Mouse (Mus musculus): ENCODE results near the gene Slc37a4.
"Not testable (repeated sequence)": the region's sequence is repeated elsewhere in the genome, so short reads cannot be mapped to it uniquely, and the experiment has no call there.

Gene Slc37a4

DNA sequence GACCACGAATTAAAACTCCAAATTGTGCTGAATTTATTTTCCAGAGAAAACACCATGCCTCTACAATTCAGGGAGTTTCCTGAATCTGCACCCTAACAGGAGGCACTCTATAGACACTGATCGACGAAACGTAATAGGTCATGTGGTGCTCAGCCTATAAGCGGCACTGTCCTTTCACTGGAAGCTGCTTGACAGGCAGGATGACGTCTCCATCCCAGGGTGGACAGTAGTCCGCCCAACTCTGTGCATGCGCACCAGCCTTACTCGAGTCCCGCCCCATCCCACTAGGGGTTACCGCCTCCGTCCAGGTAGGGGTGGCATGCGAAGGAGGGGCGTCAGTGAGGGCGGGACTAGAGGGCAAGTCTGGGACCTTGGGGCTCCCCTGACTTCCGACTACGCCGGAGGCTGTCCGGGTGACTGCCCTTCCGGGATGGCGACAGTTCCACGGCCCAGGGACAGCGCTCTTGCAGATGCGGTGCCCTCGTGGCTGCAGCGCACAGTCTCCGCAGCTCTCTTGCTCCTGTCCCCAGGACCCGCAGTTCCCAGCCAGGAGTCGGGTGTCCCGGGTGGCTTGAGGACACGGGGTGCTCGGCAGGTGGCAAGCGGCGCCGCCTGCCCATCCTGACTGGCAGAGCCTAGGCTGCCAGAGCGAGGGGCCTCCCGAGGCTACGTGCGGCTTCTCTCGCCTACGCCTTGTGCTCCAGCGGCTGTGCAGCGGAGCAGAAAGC is at the start of gene Slc37a4:
Slc37a4 (plus strand) TSS at position 169 of the 728 bp plus-strand sequence.
- DNase-seq (ENCODE audit: low spot score in 2 of 2) = peak; percentile 98

DNA sequence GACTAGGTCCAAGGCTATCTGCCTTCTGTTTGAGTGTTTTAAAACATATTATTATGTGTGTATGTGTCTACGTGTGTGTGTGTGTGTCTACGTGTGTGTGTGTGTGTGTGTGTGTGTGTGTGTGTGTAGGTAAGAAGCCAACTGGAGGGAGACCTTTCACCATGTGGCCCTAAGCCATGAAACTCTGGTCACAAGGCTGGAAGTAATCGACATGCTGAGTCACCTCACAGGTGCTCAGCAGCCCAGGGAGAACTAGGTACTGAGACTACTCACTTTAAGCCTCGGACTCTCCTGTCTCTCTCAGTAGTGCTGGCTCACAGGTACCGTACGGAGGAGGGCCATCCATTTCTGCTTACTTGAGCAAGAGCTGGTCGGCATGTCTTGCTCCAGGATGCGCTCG is 49.5 kb upstream of the Slc37a4 start:
- DNase-seq (ENCODE audit: low spot score in 2 of 2) = no peak

DNA sequence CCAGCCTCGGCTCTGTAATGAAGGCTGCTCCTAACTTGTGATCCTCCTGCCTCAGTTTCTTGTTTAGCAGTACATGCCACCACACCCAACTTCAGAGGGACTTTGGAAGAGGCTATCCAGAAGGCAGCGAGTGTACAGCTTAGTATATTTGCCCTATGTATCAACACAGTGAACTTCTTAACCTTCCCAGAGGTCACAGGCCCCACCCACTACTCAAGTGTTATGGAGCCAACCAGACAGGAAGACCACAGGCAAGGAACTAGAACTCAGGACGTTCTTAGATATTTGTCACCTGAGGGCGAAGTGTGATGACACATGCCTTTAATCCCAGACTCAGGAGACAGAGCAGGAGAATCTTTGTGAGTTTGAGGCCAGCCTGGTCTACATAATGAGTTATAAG is 49.0 kb upstream of the Slc37a4 start:
- DNase-seq (ENCODE audit: low spot score in 2 of 2) = no peak

DNA sequence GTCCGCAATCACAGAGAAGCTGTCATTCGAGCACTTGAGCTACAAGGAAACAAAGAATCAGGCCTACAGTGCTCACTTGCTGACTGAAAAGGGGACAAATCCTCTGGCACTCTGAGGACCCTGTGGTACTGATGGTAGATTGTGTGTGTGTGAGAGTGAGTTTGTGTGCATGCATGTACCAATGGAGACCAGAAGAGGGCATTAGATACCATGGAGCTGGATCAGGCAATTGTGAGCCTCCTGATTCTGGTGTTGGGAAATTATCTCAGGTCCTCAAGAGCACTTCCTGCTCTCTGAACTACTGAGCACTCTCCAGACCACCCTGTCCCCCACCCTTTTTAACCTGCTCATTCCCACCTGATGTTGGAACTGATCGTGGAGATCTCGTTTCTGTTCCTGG is 48.1 kb upstream of the Slc37a4 start:
- no peak for DNase-seq (ENCODE audit: low spot score in 2 of 2)

DNA sequence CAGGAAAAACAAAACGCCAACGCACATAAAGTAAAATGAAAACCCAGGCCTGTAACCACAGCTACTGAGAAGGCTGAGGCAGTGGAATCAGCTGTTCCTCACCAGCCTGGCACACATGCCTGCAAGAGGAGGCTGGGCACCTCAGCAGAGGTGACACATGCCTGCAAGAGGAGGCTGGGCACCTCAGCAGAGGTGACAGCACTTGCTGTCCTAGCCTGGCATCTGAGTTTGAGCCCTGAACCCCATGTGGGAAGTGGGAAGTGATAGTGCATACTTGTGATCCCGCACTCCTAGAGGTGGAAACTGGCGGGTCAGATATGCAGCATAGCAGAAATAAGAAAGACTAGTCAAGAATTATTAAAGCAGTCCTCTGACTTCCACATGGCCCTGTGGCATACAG is 45.3 kb upstream of the Slc37a4 start:
- DNase-seq (ENCODE audit: low spot score in 2 of 2) = no peak

DNA sequence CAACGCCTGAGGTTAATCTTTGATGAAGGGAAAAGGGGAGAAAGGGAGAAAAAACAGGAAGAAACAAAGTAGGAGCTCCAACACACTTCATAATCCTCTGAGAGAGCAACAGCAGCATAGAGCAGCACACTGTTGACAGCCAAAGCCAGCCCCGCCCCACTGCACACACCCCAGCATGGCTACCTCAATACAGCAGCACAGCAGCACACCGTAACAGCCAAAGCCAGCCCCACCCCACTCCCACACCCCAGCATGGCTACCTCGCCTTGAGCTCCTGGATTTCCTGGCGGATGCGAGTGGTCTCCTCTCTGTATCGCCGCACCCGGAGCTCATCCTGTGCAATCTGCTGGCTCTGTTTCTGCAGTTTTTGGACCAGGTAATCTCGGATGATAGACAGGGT is 44.3 kb upstream of the Slc37a4 start:
- DNase-seq (ENCODE audit: low spot score in 2 of 2) = no peak

DNA sequence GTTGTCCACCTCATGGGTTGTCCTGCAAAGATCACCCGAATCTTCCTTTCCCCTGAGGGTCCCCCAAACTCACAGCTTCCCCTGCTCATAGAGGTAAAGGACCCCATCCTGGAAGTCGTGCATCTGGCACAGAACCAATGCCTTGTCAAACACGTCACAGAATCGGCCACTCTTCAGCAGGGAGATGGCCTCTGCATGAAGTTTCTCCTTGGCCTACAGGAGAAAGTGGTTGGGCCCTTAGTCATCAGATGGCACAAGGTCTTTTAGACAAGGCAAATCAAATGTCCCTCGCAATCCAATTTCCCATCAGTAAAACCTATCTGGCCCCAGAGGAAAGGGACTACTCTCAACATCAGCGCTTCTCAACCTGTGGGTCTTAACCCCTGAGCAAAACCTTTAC is 43.5 kb upstream of the Slc37a4 start:
- no peak for DNase-seq (ENCODE audit: low spot score in 2 of 2)

DNA sequence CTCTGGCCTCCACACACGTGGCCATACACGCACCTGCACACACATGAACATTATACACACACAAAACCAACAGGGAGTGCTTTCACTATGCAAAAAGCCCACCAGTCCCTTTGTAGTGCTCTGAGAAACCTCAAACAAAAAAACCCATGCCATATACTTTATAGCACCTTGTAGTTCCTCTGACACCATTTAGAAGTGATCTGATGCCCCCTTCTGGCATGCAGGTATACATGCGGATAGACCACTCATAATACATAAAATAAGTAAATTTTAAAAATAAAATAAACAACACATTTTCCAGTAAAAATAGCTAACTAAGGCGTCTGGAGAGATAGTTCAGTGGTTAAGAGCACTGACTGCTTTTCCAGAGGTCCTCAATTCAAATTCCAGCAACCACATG is 39.4 kb upstream of the Slc37a4 start:
- DNase-seq (ENCODE audit: low spot score in 2 of 2) = peak in 1 of 2 experiments; percentile 53

DNA sequence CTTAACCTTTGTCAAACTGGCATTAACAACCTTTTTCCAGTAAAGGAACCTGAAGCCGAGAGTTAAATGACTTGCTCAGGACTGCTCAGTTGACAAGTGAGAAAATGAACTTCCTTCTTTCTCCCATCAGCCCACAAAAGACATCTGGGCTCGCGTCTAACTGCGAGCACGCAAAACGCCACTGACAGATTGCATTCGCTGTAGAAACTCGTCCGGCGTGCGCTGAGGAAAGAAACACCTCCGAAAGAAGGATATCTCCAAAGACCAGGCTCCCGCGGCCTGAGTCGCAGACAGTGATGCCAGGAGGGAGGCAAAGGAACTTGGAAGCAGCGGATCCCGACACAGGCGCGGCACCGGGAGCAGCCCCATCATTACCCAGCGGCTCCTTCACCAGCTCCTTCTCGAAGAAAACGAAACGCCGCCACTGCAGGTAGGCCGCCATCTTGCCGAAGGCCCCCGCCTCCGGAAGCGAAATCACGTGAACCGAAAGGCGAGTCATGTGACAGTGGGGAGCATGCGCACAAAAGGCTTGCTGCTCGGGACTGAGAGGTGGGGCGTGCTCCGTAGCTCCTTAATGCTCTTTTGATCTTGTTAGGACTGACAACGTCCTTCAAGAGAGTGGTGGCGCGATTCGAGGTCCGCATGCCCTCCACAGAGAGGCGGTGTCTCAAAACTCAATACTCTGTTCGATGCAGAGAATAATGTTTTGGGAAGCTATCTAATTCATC is 35.3 kb upstream of the Slc37a4 start, which contains the start of gene Vps11:
Vps11 (minus strand) TSS at position 481 of the 728 bp plus-strand sequence.
- peak; percentile 94 to 95 for DNase-seq (ENCODE audit: low spot score in 2 of 2)

DNA sequence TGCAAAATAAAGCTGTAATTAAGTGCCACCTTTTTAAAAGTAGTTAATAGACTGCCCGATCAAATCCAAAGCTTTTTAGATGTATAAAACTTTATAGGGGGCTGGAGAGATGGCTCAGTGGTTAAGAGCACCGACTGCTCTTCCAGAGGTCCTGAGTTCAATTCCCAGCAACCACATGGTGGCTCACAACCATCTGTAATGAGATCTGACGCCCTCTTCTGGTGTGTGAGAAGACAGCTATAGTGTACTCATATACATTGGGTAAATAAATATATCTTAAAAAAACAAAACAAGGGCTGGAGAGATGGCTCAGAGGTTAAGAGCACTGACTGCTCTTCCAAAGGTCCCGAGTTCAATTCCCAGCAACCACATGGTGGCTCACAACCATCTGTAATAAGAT is 34.7 kb upstream of the Slc37a4 start:
- DNase-seq (ENCODE audit: low spot score in 2 of 2) = not testable (repeated sequence)

DNA sequence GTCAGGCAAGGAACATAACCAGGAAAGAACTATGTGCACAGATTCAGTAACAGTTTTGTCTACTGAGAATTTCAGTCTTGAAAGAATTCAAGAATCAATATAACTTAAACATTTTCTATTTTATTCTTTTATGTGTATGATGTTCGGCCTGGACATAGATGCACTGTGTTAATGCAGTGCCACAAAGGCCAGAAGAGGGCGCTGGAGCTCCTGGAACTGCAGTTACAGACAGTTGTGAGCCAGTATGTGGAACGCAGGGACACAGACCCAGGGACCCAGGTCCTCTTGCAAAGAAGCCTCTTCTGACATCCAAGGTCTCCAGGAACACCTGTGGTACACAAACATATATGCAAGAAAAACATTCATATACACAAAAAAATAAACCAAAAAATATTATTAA is 32.2 kb upstream of the Slc37a4 start:
- no peak for DNase-seq (ENCODE audit: low spot score in 2 of 2)

DNA sequence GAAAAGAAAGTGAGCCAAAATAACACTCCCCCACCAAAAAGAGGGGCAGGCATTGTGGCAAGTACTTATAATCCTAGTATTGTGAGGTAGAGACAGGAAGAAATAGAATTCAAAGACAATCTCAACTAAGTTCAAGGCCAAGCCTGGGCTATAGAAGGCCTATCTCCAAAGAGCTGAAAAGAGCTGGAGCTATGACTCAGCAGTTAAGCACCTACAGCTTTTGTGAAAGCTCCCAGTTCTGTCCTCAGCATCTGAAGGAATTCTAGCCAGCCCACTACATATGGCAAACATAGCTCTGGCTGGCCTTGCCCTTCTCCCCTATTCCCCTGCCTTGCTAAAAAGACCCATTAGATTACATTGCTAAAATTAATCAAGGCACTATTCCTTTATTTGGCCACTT is 23.3 kb upstream of the Slc37a4 start:
- DNase-seq (ENCODE audit: low spot score in 2 of 2) = no peak

DNA sequence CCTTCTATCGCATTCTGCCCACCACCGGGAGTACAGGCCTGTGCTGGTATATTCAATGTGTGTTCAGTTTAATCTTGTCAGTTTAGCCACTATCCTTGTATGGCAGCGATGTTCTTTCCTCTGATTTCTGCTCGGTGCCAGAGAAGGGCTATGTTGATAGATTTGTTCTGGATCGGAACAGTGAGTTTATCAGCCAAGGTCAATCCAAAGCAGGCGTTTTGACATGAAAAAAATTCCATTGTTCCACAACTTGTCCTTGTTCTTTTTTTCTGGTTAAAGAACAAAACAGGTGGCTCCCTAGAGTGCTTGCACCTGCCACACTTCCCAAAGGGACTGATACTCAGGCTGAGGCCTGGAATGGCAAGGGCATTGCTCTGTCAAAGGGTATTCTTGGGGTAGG is 20.5 kb upstream of the Slc37a4 start:
- no peak for DNase-seq (ENCODE audit: low spot score in 2 of 2)

DNA sequence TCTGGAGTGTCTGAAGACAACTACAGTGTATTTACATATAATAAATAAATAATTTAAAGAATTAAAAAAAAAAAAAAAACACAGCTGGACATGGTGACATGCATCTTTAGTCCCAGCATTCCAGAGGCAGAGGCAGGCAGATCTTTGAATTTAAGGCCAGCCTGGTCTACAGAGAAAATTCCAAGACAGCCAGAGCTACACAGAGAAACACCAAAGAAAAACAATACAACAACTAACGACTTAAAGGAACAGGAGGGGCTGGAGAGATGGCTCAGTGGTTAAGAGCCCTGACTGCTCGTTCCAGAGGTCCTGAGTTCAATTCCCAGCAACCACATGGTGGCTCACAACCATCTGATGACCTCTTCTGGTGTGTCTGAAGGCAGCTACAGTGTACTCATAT is 19.3 kb upstream of the Slc37a4 start:
- not testable (repeated sequence) for DNase-seq (ENCODE audit: low spot score in 2 of 2)

DNA sequence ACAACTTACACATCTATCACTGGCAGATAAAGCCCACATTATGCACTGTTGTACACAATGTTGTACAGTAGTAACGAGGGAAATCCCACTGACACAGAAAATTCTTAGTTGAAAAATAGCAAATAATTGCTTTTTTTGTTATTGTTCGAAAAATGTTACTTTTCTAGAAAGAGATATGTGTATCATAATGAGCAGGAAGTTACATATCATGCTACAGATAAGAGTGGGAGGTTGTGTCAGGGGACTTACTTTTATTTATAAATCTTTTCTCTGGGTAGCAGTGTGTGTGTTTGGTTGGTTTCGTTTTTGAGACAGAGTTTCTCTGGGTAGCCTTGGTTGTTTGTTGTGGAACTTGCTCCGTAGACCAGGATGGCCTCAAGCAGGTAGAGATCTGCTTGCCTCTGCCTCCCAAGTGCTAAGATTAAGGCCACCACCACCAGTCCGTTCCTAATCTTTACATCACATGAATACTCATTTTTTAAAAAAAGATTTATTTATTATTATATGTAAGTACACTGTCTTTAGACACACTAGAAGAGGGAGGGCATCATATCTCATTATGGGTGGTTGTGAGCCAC is 18.4 kb upstream of the Slc37a4 start:
- no peak for DNase-seq (ENCODE audit: low spot score in 2 of 2)

DNA sequence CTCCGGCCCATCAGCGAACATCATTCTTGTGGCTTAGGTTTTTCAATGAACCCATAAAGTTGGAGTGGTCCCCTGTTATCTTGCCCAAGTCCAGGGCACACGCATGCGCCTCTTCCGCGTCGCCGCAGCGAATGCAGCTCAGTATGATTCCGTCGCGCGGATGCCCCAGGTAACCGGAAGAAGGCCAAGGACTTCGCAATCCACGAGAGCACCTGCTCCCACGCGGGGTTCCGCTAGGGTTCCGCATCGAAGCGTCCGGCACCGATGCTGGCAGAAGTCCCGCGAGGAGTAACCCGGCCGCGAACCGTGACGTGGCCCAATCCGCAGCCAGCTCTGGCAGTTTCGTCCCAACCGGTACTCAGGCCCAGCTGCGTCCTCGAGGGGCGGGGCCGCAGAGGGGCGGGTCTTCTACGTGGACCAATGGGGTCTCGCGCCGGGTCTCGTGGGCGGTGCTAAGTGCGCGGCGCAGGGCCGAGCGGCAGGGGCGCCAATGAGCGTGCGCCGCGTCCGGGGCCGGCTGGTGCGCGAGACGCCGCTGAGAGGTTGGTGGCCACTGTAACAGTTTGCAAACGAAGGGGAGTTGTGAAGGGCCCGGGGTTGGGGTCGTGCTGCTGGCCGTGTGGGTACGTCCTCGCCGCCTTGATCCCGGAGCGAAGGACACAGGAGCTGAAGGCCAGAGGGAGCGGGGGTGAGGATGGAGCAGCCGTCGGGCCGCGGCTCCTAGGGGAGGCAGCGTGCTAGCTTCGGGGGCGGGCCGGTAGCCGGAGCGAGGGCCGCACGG is 17.4 kb upstream of the Slc37a4 start, which contains the start of gene Hyou1:
Hyou1 (plus strand) TSS at position 437 of the 781 bp plus-strand sequence.
- DNase-seq (ENCODE audit: low spot score in 2 of 2) = peak; percentile 99

DNA sequence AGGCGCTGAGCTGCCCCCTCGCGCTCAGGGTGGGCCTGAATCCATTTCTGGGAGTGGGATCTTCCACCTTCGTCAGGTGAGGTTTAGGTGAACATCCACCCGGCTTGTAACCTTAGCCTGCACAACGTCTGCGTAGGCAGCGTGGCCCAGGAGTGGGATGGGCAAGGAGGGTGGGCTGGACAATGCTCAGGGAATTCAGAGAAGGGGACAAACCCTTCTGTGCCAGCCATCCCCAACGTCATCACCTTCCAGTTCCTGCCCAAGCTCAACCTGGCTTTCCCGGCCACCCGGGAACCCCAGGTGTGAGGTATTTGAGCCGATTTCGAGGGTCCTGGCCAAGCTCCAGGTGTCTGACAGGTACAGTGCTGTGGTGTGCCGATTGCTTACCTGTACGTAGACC is 16.8 kb upstream of the Slc37a4 start:
- DNase-seq (ENCODE audit: low spot score in 2 of 2) = no peak

DNA sequence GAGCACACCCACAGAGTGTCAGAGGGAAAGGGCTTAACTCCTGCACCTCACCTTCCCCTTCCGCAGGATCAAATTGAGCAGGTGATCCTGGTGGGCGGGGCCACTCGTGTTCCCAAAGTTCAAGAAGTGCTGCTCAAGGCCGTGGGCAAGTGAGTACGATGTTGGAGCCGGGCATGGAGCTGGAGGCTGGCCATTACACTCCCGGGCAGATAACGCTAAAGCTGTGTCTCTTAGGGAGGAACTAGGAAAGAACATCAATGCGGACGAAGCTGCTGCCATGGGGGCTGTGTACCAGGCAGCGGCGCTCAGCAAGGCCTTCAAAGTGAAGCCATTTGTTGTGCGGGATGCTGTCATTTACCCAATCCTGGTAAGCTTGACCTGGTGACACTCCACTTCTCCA is 12.1 kb upstream of the Slc37a4 start:
- no peak for DNase-seq (ENCODE audit: low spot score in 2 of 2)

DNA sequence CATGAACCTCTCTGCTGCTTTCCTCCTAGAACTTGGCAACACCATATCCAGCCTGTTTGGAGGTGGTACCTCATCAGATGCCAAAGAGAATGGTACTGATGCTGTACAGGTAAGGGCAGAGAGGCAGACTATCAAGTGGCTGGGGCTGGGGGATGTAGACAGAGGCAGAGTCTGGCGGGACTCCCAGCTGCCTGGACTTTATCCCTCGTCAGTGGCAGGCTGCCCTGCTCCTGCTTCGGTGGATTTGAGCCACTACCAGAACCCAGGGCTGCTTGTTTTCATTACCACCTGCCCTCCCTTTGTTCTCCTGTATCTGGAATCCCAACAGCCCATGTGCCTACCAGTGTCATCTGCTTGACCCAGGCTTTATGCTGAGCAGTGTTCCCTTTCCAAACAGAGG is 9.4 kb upstream of the Slc37a4 start:
- no peak for DNase-seq (ENCODE audit: low spot score in 2 of 2)

DNA sequence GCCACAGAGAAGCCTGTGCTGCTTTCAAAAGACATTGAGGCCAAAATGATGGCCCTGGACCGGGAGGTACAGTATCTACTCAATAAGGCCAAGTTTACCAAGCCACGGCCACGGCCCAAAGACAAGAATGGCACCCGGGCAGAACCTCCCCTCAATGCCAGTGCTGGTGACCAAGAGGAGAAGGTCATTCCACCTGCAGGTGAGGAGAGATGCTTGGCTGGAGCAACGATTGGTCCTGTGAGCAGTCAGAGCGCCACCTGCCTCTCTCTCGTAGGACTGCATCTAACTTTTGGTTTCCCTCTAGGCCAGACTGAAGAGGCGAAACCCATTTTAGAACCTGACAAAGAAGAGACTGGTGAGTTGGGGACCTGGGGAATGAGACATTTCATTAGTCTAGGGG is 7.4 kb upstream of the Slc37a4 start:
- DNase-seq (ENCODE audit: low spot score in 2 of 2) = peak; percentile 29 to 48

DNA sequence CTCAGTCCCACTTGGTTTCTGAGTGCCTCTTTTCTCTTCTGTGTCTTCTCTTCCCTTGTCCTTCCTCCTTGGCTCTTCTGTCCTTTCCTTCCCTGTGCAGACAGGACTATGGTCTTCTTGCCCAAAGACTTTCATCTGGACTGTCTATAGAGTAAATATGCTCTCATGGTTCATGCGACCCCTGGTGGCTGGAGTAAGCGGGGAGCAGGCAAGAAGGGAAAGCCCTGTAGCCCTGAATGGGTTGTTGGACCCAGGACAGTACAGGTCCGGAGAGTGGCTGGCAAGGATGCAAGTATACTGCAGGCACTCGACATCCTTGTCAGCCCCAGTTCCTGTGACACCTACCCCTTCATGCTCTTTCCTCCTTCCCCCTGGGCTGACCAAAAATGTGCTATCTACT is 5.2 kb upstream of the Slc37a4 start:
- DNase-seq (ENCODE audit: low spot score in 2 of 2) = peak; percentile 65 to 74

DNA sequence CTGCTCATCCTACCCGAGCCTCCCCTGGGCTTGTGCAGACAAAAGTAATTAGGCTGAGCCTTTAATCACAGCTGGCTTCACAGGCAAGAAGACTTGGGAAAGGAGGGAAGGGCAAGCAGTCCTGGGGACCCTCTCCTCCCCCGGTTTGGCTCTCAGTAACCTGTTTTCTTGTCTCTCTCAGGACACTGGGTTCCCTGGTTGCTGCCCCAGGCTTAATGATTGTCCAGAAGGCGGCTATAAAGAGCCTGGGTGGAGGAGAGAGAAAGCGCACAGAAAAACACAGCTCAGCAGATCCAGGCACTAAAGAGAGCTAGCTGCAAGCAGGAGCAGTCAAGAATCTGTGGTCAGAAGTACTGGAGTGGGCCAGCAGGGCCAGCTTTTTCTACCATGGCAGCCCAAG is 1.4 kb downstream of the Slc37a4 start:
- DNase-seq (ENCODE audit: low spot score in 2 of 2) = no peak
